Mouse (Mus musculus): ENCODE data around the gene 2610021A01Rik. TPM values are rescaled to one million over a fixed set of nuclear protein-coding genes. Genes with fewer than 3 reads are reported as not detected.

Gene 2610021A01Rik
- 25.5 to 36.6 TPM (median 29.9 TPM) in 4 replicates for total RNA-seq (2023)

GRCm38 (mm10) chr7:41599034-41599813, at the start of gene 2610021A01Rik:
2610021A01Rik (plus strand) TSS chr7:41599230.

GRCm38 (mm10) chr7:41573562-41573961, 25.5 kb upstream of the 2610021A01Rik start, which contains the start of gene Gm6871:
Gm6871 (minus strand) TSS chr7:41573662.

GRCm38 (mm10) chr7:41632409-41633220, 33.6 kb downstream of the 2610021A01Rik start, which contains the start of gene Zfp788:
Zfp788 (plus strand) TSS chr7:41633203.

Other genes with a start within 250 kb of the 2610021A01Rik start
- 14.7 to 19.4 TPM (median 15.7 TPM) in 4 replicates for gene AI987944, start 205.9 kb upstream of the 2610021A01Rik start, total RNA-seq (2023)
- gene Vmn2r57, start 150.5 kb upstream of the 2610021A01Rik start, total RNA-seq (2023): 0.09 to 0.16 TPM (median 0.12 TPM) in 3 of 4 replicates, not detected in the other
- gene Gm20449, start 99.8 kb upstream of the 2610021A01Rik start, total RNA-seq (2023): 0.21 to 0.58 TPM (median 0.36 TPM) in 4 replicates
- 7.1 to 8.7 TPM (median 7.8 TPM) in 4 replicates for gene AW146154, start 99.3 kb upstream of the 2610021A01Rik start, total RNA-seq (2023)
- gene Gm6871, start 25.6 kb upstream of the 2610021A01Rik start, total RNA-seq (2023): not detected in 4 replicates
- 11.5 to 20.3 TPM (median 16.5 TPM) in 4 replicates for gene Zfp788, start 34.0 kb downstream of the 2610021A01Rik start, total RNA-seq (2023)